In genomic region chr2:163608008-163608407, GRCm38 (mm10) we compare ENCODE assay signal across 23 mouse cellular contexts. TPM values are rescaled to one million over a fixed set of nuclear protein-coding genes. Genes with fewer than 3 reads are reported as not detected.
A peak's percentile ranks its signal among the peaks of the same experiment; 100 is the strongest.
DNase-seq lines count a peak whose midpoint lies in the region; ATAC-seq and TF ChIP-seq lines count a peak whose summit lies in the region.
"Had no signal": no experiment of that assay in that cellular context is flagged by ENCODE, and none has a peak within 500 bp of the region (broad histone marks: within the 10 kb centered on the region; RNA-seq: fewer than 3 reads in every experiment).

No protein-coding gene starts in this region.

- intact Hi-C loops in heart, postnatal 36 days (cut with DNase I), result no loop called here

- ATAC-seq in heart, embryonic 13.5 days (ENCODE audit: extremely low read depth, insufficient number of reproducible peaks, low FRiP score, low TSS enrichment), result no peak
- no peak for ATAC-seq in midbrain, embryonic 11.5 days (ENCODE audit: low FRiP score)
- no peak for ATAC-seq in midbrain, postnatal 0 days (ENCODE audit: low FRiP score)
- ATAC-seq: activated CD4-positive, CD25-positive, alpha-beta regulatory T cell, adult 4 months; forebrain, embryonic 16.5 days; hindbrain, postnatal 0 days had no signal

- peaks cover 21% of the 10 kb centered on the region for H3K4me1 ChIP-seq in heart, embryonic 13.5 days
- peaks cover 1% of the 10 kb centered on the region for H3K4me1 ChIP-seq in midbrain, embryonic 11.5 days (ENCODE audit: control insufficient read depth, insufficient read depth, low read length)
- no peaks in the 10 kb centered on the region; the same call in 1 of the 2 replicates for H3K4me1 ChIP-seq in midbrain, postnatal 0 days (ENCODE audit: insufficient read depth, low read length)

- 0 out of 2 replicates have a peak overlapping the region, but pooled peaks have one; percentile 47 for H3K9ac ChIP-seq in heart, embryonic 13.5 days
- no peak overlapping the region for H3K9ac ChIP-seq in midbrain, embryonic 11.5 days (ENCODE audit: low read length)
- no peak overlapping the region for H3K9ac ChIP-seq in midbrain, postnatal 0 days (replicated peaks; ENCODE audit: low read length, poor library complexity, severe bottlenecking)
- H3K9ac ChIP-seq: forebrain, embryonic 12.5 days; hindbrain, embryonic 12.5 days had no signal

- H3K27me3 ChIP-seq in heart, embryonic 13.5 days (replicated peaks), result no peaks in the 10 kb centered on the region
- no peaks in the 10 kb centered on the region for H3K27me3 ChIP-seq in midbrain, embryonic 11.5 days (ENCODE audit: control insufficient read depth, insufficient read depth, low read length)
- no peaks in the 10 kb centered on the region for H3K27me3 ChIP-seq in midbrain, postnatal 0 days (ENCODE audit: insufficient read depth, low read length)
- H3K27me3 ChIP-seq: CH12.LX; forebrain, embryonic 12.5 days; hindbrain, embryonic 12.5 days had no signal

- H3K4me3 ChIP-seq in heart, embryonic 13.5 days, result no peak overlapping the region
- no peak overlapping the region for H3K4me3 ChIP-seq in midbrain, embryonic 11.5 days (ENCODE audit: low read depth, low read length)
- no peak overlapping the region for H3K4me3 ChIP-seq in midbrain, postnatal 0 days (ENCODE audit: low read depth, low read length)
- H3K4me3 ChIP-seq: forebrain, embryonic 12.5 days; gastrocnemius, adult 2 months; hindbrain, embryonic 12.5 days had no signal

- 56% methylated on average over 7 of the region's 7 CpGs for WGBS in heart, embryonic 13.5 days
- 86% methylated on average over 7 of the region's 7 CpGs for WGBS in midbrain, embryonic 11.5 days
- WGBS in midbrain, postnatal 0 days, result 87% methylated on average over 7 of the region's 7 CpGs

- DNase-seq in heart, postnatal 36 days, result no peak
- peak; percentile 37 for DNase-seq in midbrain, embryonic 11.5 days (ENCODE audit: low spot score, missing footprints)
- DNase-seq in midbrain, postnatal 0 days (ENCODE audit: low spot score), result no peak
- DNase-seq in R1 (ENCODE audit: low read depth, low spot score), result peak; percentile 64
- DNase-seq in yolk sac, embryonic 10.5 days (ENCODE audit: low spot score), result peak; percentile 20
- DNase-seq in adrenal gland, adult (ENCODE audit: inconsistent age in 2 of 2, low spot score in 1 of 2), result no peak
- DNase-seq: adrenal gland, adult 2 months; adrenal gland, postnatal 25 days; cerebellum, adult 18-20 months; cerebellum, adult 9-11 months; gastrocnemius, adult 2 months; heart, adult 18-20 months; heart, postnatal 4 days; kidney, adult 8-10 months had no signal

- H3K36me3 ChIP-seq in heart, embryonic 13.5 days, result peaks cover 49% of the 10 kb centered on the region
- no peaks in the 10 kb centered on the region for H3K36me3 ChIP-seq in midbrain, embryonic 11.5 days (ENCODE audit: control insufficient read depth, insufficient read depth, low read length)
- H3K36me3 ChIP-seq in midbrain, postnatal 0 days (ENCODE audit: insufficient read depth, low read length), result peaks cover 21% of the 10 kb centered on the region

- H3K27ac ChIP-seq in heart, embryonic 13.5 days (replicated peaks), result no peak overlapping the region
- H3K27ac ChIP-seq in midbrain, embryonic 11.5 days (ENCODE audit: low read depth, low read length), result no peak overlapping the region
- no peak overlapping the region for H3K27ac ChIP-seq in midbrain, postnatal 0 days (ENCODE audit: low read depth, low read length)
- H3K27ac ChIP-seq: forebrain, embryonic 12.5 days; gastrocnemius, adult 2 months; hindbrain, embryonic 12.5 days; hindbrain, postnatal 0 days had no signal

- H3K9me3 ChIP-seq in heart, embryonic 13.5 days, result no peaks in the 10 kb centered on the region
- no peaks in the 10 kb centered on the region for H3K9me3 ChIP-seq in midbrain, embryonic 11.5 days (ENCODE audit: control insufficient read depth, low read length)
- H3K9me3 ChIP-seq in midbrain, postnatal 0 days (ENCODE audit: low read length), result no peaks in the 10 kb centered on the region
- H3K9me3 ChIP-seq: forebrain, embryonic 12.5 days; G1E; hindbrain, embryonic 12.5 days had no signal

- no peak for TF ChIP-seq CTCF in midbrain, postnatal 0 days (IDR thresholded peaks at IDR 0.05)

- no peak overlapping the region for H3K4me2 ChIP-seq in heart, embryonic 13.5 days
- H3K4me2 ChIP-seq in midbrain, embryonic 11.5 days, result no peak overlapping the region
- H3K4me2 ChIP-seq in midbrain, postnatal 0 days (ENCODE audit: low read depth, low read length, poor library complexity, severe bottlenecking), result no peak overlapping the region
- H3K4me2 ChIP-seq: forebrain, embryonic 12.5 days; heart, embryonic 11.5 days; hindbrain, embryonic 12.5 days had no signal

RNA-seq across cellular contexts. Expression of gene Ttpal, which starts 5.9 kb away (rescaled TPM):
- 18.8 and 19.3 TPM in 2 replicates for polyA plus RNA-seq in heart, embryonic 13.5 days (2015; fragmentation: Nextera tagmentation; extraction: Ambion mirVana)
- 10 to 100 TPM in 1 of 2 experiments, 1 to 10 TPM in 1; 9.9 to 11.6 TPM for total RNA-seq in heart, postnatal 36 days (2021)
- polyA plus RNA-seq in midbrain, embryonic 11.5 days (2014; fragmentation: Nextera tagmentation; extraction: Ambion mirVana), result 39.9 and 44.5 TPM in 2 replicates
- total RNA-seq in midbrain, postnatal 0 days (2014; rRNA removed), result 76.2 and 91.9 TPM in 2 replicates
- 33.5 and 34.7 TPM in 2 replicates for polyA plus RNA-seq in midbrain, postnatal 0 days (2015; fragmentation: Nextera tagmentation; extraction: Ambion mirVana)

RNA-seq across cellular contexts. Expression of gene Serinc3, which starts 36.9 kb away (rescaled TPM):
- 50.1 and 51.8 TPM in 2 replicates for polyA plus RNA-seq in heart, embryonic 13.5 days (2015; fragmentation: Nextera tagmentation; extraction: Ambion mirVana)
- total RNA-seq in heart, postnatal 36 days (2021), result 100 to 1,000 TPM; 316 to 421 TPM
- polyA plus RNA-seq in midbrain, embryonic 11.5 days (2014; fragmentation: Nextera tagmentation; extraction: Ambion mirVana), result 35.0 and 38.8 TPM in 2 replicates
- 96.1 and 101 TPM in 2 replicates for total RNA-seq in midbrain, postnatal 0 days (2014; rRNA removed)
- 35.9 and 36.9 TPM in 2 replicates for polyA plus RNA-seq in midbrain, postnatal 0 days (2015; fragmentation: Nextera tagmentation; extraction: Ambion mirVana)

RNA-seq across cellular contexts. Expression of gene Pkig, which starts 50.2 kb away (rescaled TPM):
- polyA plus RNA-seq in heart, embryonic 13.5 days (2015; fragmentation: Nextera tagmentation; extraction: Ambion mirVana), result 233 and 270 TPM in 2 replicates
- total RNA-seq in heart, postnatal 36 days (2021), result 100 to 1,000 TPM; 221 to 229 TPM
- 153 and 162 TPM in 2 replicates for polyA plus RNA-seq in midbrain, embryonic 11.5 days (2014; fragmentation: Nextera tagmentation; extraction: Ambion mirVana)
- total RNA-seq in midbrain, postnatal 0 days (2014; rRNA removed), result 90.5 and 102 TPM in 2 replicates
- polyA plus RNA-seq in midbrain, postnatal 0 days (2015; fragmentation: Nextera tagmentation; extraction: Ambion mirVana), result 153 and 161 TPM in 2 replicates

Comparison
In these comparisons a context has a peak if more than half of its experiments do, and no peak if none do; other contexts are left out.
1. DNase-seq: peak in midbrain, embryonic 11.5 days (single experiment), R1 (single experiment) and yolk sac, embryonic 10.5 days (single experiment); none in heart, postnatal 36 days (0 of 2), midbrain, postnatal 0 days (single experiment) and adrenal gland, adult (0 of 2).